Mouse (Mus musculus): ENCODE data around the gene Kcnn4. TPM values are rescaled to one million over a fixed set of nuclear protein-coding genes. Genes with fewer than 3 reads are reported as not detected.

Kcnn4 gene
- polyA plus RNA-seq, 1 experiment from 2014 or later = 3.4 TPM

DNA sequence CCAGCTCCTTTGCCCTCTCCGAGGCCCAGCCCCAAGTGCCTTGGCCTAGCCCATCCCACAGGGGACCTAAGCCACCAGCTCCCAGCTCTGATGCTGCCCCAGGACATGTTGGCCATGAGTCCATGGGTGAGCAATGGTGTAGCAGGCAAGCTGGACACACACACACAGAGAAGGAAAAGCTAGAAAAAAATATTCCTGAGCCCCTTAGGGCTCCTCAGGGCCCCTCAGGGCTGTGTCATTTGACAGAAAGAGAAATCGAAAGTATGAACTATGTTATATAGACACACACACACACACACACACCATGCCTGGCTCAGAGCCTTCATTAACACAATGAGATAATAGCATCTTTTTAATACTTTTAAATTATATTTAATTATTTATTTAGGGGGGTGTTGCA, 10.3 kb downstream of the Kcnn4 start:
- 62% methylated on average over 2 of the region's 2 CpGs for WGBS
- Histone ChIP-seq H3K27ac (ENCODE audit: low read depth, low read length) (no peak overlapping the region), H3K4me3 (ENCODE audit: low read depth, low read length) (no peak overlapping the region), H3K4me2 (no peak overlapping the region), H3K9me3 (ENCODE audit: control insufficient read depth, low read length) (no peaks in the 10 kb centered on the region), H3K9ac (ENCODE audit: low read length) (no peak overlapping the region), H3K27me3 (ENCODE audit: control insufficient read depth, insufficient read depth, low read length) (peaks cover 3% of the 10 kb centered on the region; the same call in 1 of the 2 replicates), H3K4me1 (ENCODE audit: control insufficient read depth, insufficient read depth, low read length) (no peaks in the 10 kb centered on the region; the same call in 1 of the 2 replicates), H3K36me3 (ENCODE audit: control insufficient read depth, insufficient read depth, low read length) (no peaks in the 10 kb centered on the region)
- no peak for DNase-seq (ENCODE audit: low spot score, missing footprints)
- no peak for ATAC-seq (ENCODE audit: low FRiP score)

DNA sequence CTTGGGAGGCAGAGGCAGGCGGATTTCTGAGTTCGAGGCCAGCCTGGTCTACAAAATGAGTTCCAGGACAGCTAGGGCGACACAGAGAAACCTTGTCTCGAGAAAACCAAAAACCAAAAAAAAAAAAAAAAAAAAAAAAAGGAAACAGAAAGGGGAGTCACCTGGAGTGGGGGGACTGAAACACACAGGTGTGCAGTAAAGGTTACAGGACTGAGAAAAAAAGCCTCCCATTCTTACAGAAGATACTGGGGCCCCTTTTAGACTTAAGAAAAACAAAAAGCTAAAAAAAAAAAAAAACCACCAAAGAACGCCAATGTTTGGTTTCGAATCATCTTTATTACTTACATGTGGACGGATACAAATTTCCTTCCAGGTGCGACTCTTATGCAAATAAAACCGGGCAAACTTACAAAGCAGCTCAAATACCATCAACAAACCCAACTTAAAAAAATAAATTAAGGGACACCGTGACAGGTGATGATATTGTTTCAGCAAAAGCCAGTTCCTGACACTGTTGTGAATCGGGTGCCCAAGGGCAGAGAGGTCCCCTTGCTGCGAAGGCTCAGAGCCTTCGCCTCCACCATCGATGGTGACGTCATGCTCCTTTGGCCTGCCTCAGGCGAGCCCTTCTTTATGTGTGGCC, 12.8 kb downstream of the Kcnn4 start:
- no peaks in the 10 kb centered on the region for H3K4me1 ChIP-seq (ENCODE audit: control insufficient read depth, insufficient read depth, low read length)
- WGBS = 82% methylated on average over 16 of the region's 16 CpGs
- no peak for ATAC-seq (ENCODE audit: low FRiP score)

DNA sequence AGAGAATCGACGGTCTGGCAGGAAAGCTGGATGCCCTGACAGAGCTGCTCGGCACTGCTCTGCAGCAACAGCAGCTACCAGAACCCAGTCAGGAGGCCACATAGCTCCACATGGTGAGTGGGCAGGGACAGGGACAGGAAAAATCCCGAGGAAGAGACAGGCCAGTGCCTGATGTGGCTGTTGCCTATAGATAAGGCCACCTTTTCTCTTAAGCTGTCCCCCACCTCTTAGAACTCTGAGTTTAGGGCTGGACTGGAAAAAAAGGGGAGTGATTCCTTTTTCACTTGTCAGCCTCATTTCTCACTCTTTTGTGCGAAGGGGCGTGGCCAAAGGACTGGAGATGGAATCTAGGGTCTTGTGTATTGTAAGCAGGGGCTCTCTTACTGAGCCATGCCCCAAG, 14.0 kb downstream of the Kcnn4 start:
- Histone ChIP-seq H3K4me2 (no peak overlapping the region), H3K36me3 (ENCODE audit: control insufficient read depth, insufficient read depth, low read length) (no peaks in the 10 kb centered on the region), H3K27me3 (ENCODE audit: control insufficient read depth, insufficient read depth, low read length) (no peaks in the 10 kb centered on the region), H3K4me1 (ENCODE audit: control insufficient read depth, insufficient read depth, low read length) (no peaks in the 10 kb centered on the region), H3K9ac (ENCODE audit: low read length) (no peak overlapping the region), H3K27ac (ENCODE audit: low read depth, low read length) (no peak overlapping the region), H3K9me3 (ENCODE audit: control insufficient read depth, low read length) (no peaks in the 10 kb centered on the region), H3K4me3 (ENCODE audit: low read depth, low read length) (no peak overlapping the region)
- WGBS = 60% methylated on average over 6 of the region's 6 CpGs
- ATAC-seq (ENCODE audit: low FRiP score) (no peak), DNase-seq (ENCODE audit: low spot score, missing footprints) (no peak)

More for the DNA sequence above, 12.8 kb downstream of the Kcnn4 start:
- H3K9me3 ChIP-seq (ENCODE audit: control insufficient read depth, low read length) = no peaks in the 10 kb centered on the region
- no peak overlapping the region for H3K9ac ChIP-seq (ENCODE audit: low read length)
- no peaks in the 10 kb centered on the region for H3K27me3 ChIP-seq (ENCODE audit: control insufficient read depth, insufficient read depth, low read length)
- H3K27ac ChIP-seq (ENCODE audit: low read depth, low read length) = no peak overlapping the region
- no peak overlapping the region for H3K4me2 ChIP-seq
- no peaks in the 10 kb centered on the region for H3K36me3 ChIP-seq (ENCODE audit: control insufficient read depth, insufficient read depth, low read length)
- DNase-seq (ENCODE audit: low spot score, missing footprints) = no peak
- no peak overlapping the region for H3K4me3 ChIP-seq (ENCODE audit: low read depth, low read length)

DNA sequence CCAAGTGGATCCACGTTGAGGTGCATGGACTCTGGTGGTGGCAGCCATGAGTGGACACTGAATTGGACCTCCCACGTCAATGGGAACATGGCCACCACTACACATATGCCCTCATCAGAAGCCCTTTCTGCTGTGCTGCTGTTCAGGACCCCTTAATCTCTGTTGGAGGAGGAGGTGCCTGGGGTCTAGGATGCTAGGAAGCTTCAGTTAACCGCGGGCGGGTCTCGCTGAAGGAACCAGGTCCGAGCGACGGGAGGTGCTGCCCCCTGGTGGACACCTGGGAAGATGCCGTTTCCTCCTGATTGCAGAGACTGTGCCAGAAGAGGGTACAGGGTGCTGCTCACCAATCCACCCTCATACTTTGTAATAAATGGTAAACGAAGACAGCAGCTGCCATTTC, 14.8 kb downstream of the Kcnn4 start:
- no peak overlapping the region for H3K27ac ChIP-seq (ENCODE audit: low read depth, low read length)
- ATAC-seq (ENCODE audit: low FRiP score) (peak; percentile 61; the same call in 1 of the 2 replicates), DNase-seq (ENCODE audit: low spot score, missing footprints) (peak; percentile 97)
- no peak overlapping the region for H3K9ac ChIP-seq (ENCODE audit: low read length)
- H3K4me3 ChIP-seq (ENCODE audit: low read depth, low read length) = no peak overlapping the region
- no peaks in the 10 kb centered on the region for H3K36me3 ChIP-seq (ENCODE audit: control insufficient read depth, insufficient read depth, low read length)
- H3K9me3 ChIP-seq (ENCODE audit: control insufficient read depth, low read length) = no peaks in the 10 kb centered on the region
- WGBS = 9% methylated on average over 11 of the region's 11 CpGs
- no peak overlapping the region for H3K4me2 ChIP-seq
- no peaks in the 10 kb centered on the region for H3K4me1 ChIP-seq (ENCODE audit: control insufficient read depth, insufficient read depth, low read length)
- H3K27me3 ChIP-seq (ENCODE audit: control insufficient read depth, insufficient read depth, low read length) = no peaks in the 10 kb centered on the region

DNA sequence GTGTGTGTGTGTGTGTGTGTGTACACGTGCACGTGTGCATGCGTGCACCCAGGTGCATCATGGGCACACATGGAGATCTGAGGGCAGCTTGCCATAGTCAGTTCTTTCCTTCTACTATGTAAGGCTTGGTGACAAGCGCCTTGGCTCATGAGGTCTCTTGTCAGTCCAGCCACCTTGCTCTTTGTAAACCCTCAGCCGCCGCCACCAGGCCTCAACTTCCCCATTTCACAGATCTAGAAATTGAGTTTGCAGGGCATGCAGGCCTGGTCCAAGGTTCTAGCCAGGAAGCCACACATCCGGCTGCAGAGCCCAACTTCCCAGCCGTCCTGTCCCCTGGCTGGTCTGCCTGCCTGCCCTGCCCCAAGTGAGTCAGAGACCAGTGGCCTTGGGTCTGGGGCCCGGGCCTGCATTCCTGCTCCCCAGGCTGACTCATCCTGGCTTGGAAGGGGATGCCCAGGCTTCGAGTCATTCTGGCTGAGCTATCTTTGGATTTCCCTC, 17.0 kb downstream of the Kcnn4 start:
- no peaks in the 10 kb centered on the region for H3K4me1 ChIP-seq (ENCODE audit: control insufficient read depth, insufficient read depth, low read length)
- no peak overlapping the region for H3K27ac ChIP-seq (ENCODE audit: low read depth, low read length)
- DNase-seq (ENCODE audit: low spot score, missing footprints) (no peak), ATAC-seq (ENCODE audit: low FRiP score) (no peak)
- WGBS = 87% methylated on average over 10 of the region's 10 CpGs
- no peak overlapping the region for H3K9ac ChIP-seq (ENCODE audit: low read length)
- no peaks in the 10 kb centered on the region for H3K36me3 ChIP-seq (ENCODE audit: control insufficient read depth, insufficient read depth, low read length)
- no peak overlapping the region for H3K4me2 ChIP-seq
- no peaks in the 10 kb centered on the region for H3K9me3 ChIP-seq (ENCODE audit: control insufficient read depth, low read length)
- H3K27me3 ChIP-seq (ENCODE audit: control insufficient read depth, insufficient read depth, low read length) = no peaks in the 10 kb centered on the region
- no peak overlapping the region for H3K4me3 ChIP-seq (ENCODE audit: low read depth, low read length)

DNA sequence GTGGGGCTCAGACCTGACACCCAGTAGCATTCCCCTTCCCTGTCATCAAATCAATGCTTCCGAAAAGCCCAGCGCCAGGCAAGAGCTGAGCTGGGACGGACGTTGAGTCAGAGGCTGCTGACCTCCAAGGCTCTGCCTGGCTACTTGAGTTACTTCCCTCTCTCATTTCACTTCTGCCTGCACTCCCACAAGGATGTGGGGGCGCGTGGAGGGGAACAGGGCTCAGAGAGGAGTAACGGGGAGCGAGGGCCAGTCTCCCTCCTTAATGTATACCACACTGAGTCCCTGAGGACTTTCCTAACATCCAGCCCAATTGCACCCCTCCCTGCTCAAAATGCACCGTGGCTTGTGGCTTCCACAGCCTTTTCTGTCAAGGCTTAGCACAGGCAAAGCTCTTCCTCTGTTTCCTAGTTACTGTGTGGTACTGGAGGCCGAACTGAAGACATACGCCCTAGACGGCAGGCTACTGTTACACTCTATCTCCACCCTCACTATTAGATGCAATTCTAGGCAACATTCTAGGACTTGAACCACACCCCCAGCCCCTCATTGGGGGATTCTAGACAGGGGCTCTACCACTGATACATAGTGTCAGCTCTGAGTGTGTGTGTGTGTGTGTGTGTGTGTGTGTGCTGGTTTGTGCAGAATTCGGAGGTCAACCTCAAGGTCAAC, 19.6 kb downstream of the Kcnn4 start:
- no peak overlapping the region for H3K4me2 ChIP-seq
- H3K36me3 ChIP-seq (ENCODE audit: control insufficient read depth, insufficient read depth, low read length) = no peaks in the 10 kb centered on the region
- 68% methylated on average over 13 of the region's 13 CpGs for WGBS
- H3K27ac ChIP-seq (ENCODE audit: low read depth, low read length) = no peak overlapping the region
- no peaks in the 10 kb centered on the region for H3K4me1 ChIP-seq (ENCODE audit: control insufficient read depth, insufficient read depth, low read length)
- no peak for DNase-seq (ENCODE audit: low spot score, missing footprints)
- H3K4me3 ChIP-seq (ENCODE audit: low read depth, low read length) = no peak overlapping the region
- no peak for ATAC-seq (ENCODE audit: low FRiP score)
- H3K9ac ChIP-seq (ENCODE audit: low read length) = no peak overlapping the region
- H3K9me3 ChIP-seq (ENCODE audit: control insufficient read depth, low read length) = no peaks in the 10 kb centered on the region
- no peaks in the 10 kb centered on the region for H3K27me3 ChIP-seq (ENCODE audit: control insufficient read depth, insufficient read depth, low read length)

DNA sequence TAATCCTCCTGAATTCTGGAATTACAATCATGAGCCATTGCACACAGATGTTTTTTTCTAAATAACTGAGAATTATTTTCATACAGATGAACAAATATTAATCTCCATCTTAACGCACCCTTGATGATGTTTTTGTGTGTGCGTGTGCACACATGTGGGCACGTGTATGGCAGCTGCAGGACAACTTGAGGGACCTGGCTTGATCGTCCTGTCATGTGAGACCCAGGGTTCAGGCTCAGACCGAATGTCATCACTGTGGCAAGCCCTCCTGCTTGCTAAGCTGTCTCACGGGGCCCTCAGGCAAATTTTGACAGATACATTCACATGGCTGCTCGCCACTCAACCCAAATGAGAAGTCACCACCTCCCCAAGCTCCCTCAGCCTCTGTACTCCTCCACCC, 20.4 kb downstream of the Kcnn4 start:
- H3K27me3 ChIP-seq (ENCODE audit: control insufficient read depth, insufficient read depth, low read length) = no peaks in the 10 kb centered on the region
- no peak overlapping the region for H3K27ac ChIP-seq (ENCODE audit: low read depth, low read length)
- DNase-seq (ENCODE audit: low spot score, missing footprints) = no peak
- 75% methylated on average over 7 of the region's 7 CpGs for WGBS
- no peak for ATAC-seq (ENCODE audit: low FRiP score)
- no peak overlapping the region for H3K9ac ChIP-seq (ENCODE audit: low read length)
- H3K36me3 ChIP-seq (ENCODE audit: control insufficient read depth, insufficient read depth, low read length) = no peaks in the 10 kb centered on the region
- no peaks in the 10 kb centered on the region for H3K4me1 ChIP-seq (ENCODE audit: control insufficient read depth, insufficient read depth, low read length)
- no peak overlapping the region for H3K4me3 ChIP-seq (ENCODE audit: low read depth, low read length)
- no peaks in the 10 kb centered on the region for H3K9me3 ChIP-seq (ENCODE audit: control insufficient read depth, low read length)
- H3K4me2 ChIP-seq = no peak overlapping the region

DNA sequence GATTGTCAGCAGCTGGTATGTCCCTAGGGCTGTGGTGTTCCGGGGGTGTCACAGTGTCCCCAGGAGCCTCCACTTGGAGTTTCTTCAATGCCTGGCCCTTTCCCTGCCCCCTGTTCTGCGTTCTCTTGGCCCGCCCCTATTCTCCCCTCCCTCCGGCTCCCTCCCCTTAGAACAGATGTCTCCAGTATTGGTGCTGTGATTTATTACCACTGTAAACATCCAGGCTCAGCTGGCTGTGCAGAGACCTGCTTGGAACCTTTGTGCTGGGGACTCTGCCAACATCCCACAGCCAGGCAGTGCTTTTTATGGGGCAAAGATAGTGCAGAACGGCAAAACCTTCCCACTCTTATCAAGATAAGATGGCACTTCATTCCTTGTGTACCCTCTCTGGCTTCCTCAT, 21.0 kb downstream of the Kcnn4 start:
- no peak overlapping the region for H3K4me2 ChIP-seq
- no peaks in the 10 kb centered on the region for H3K36me3 ChIP-seq (ENCODE audit: control insufficient read depth, insufficient read depth, low read length)
- 56% methylated on average over 5 of the region's 5 CpGs for WGBS
- H3K27ac ChIP-seq (ENCODE audit: low read depth, low read length) = no peak overlapping the region
- no peaks in the 10 kb centered on the region for H3K4me1 ChIP-seq (ENCODE audit: control insufficient read depth, insufficient read depth, low read length)
- H3K27me3 ChIP-seq (ENCODE audit: control insufficient read depth, insufficient read depth, low read length) = no peaks in the 10 kb centered on the region
- no peak overlapping the region for H3K9ac ChIP-seq (ENCODE audit: low read length)
- ATAC-seq (ENCODE audit: low FRiP score) = no peak
- no peak for DNase-seq (ENCODE audit: low spot score, missing footprints)
- no peak overlapping the region for H3K4me3 ChIP-seq (ENCODE audit: low read depth, low read length)
- H3K9me3 ChIP-seq (ENCODE audit: control insufficient read depth, low read length) = no peaks in the 10 kb centered on the region

DNA sequence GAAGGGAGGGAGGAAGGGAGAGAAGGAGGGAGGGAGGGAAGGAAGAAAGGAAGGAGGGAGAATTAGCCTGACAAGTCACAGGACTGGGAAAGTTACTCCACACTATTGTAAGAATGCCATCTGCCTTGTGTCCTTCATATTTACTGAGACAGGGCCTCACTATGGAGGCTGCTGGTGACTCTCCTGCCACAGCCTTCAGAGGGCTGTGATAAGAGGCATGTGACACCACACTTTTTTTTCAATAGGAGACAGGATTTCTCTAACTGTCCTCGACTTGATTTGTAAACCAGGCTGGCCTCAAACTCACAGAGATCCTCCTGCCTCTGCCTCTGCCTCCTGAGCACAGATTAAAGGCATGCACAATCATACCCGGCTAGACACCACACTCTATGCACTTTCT, 21.6 kb downstream of the Kcnn4 start:
- H3K9ac ChIP-seq (ENCODE audit: low read length) = no peak overlapping the region
- no peak overlapping the region for H3K4me2 ChIP-seq
- no peak overlapping the region for H3K4me3 ChIP-seq (ENCODE audit: low read depth, low read length)
- ATAC-seq (ENCODE audit: low FRiP score) (no peak), DNase-seq (ENCODE audit: low spot score, missing footprints) (no peak)
- WGBS = 66% methylated on average over 2 of the region's 2 CpGs
- no peaks in the 10 kb centered on the region for H3K9me3 ChIP-seq (ENCODE audit: control insufficient read depth, low read length)
- no peaks in the 10 kb centered on the region for H3K4me1 ChIP-seq (ENCODE audit: control insufficient read depth, insufficient read depth, low read length)
- no peaks in the 10 kb centered on the region for H3K36me3 ChIP-seq (ENCODE audit: control insufficient read depth, insufficient read depth, low read length)
- no peaks in the 10 kb centered on the region for H3K27me3 ChIP-seq (ENCODE audit: control insufficient read depth, insufficient read depth, low read length)
- H3K27ac ChIP-seq (ENCODE audit: low read depth, low read length) = no peak overlapping the region

Data from midbrain, embryonic 11.5 days (tissue).